Mouse (Mus musculus) heart, adult 2 months (tissue): ENCODE results near the gene Slc35d3. TPM values are rescaled to one million over a fixed set of nuclear protein-coding genes. Genes with fewer than 3 reads are reported as not detected.
A peak's percentile ranks its signal among the peaks of the same experiment; 100 is the strongest.

Experiments
- DNase-seq, 2 experiments: peaks; one replicate each; pipeline ENCODE4 v3.0.0; 2021
- H3K27ac ChIP-seq: fragments of 200-600 bp; 2 replicates; pipeline ENCODE4 v1.8.1; 2022
- H3K27me3 ChIP-seq: fragments of 200-500 bp; 2 replicates; pipeline ENCODE4 v1.6.1; 2012; ENCODE audit warnings: mild to moderate bottlenecking, low read length, inconsistent platforms, mixed read lengths; ENCODE audit not compliant: control insufficient read depth, insufficient read depth
- H3K36me3 ChIP-seq: fragments of 200-500 bp; 2 replicates; pipeline ENCODE4 v1.6.1; 2012; ENCODE audit warnings: low read length, inconsistent platforms; ENCODE audit not compliant: control insufficient read depth, insufficient read depth
- H3K4me1 ChIP-seq: fragments of 200-500 bp; 2 replicates; pipeline ENCODE4 v1.6.1; 2011; ENCODE audit warnings: low read length; ENCODE audit not compliant: control insufficient read depth, insufficient read depth
- H3K4me3 ChIP-seq: fragments of 200-600 bp; 2 replicates; pipeline ENCODE4 v1.8.1; 2022
- H3K79me2 ChIP-seq: fragments of 200-500 bp; replicated peaks from 2 replicates; pipeline ENCODE4 v1.6.1; 2012; ENCODE audit warnings: mild to moderate bottlenecking, inconsistent platforms, low read length, moderate library complexity, mixed read lengths; ENCODE audit not compliant: control insufficient read depth, insufficient read depth
- H3K9ac ChIP-seq: fragments of 200-500 bp; 2 replicates; pipeline ENCODE4 v1.6.1; 2012; ENCODE audit warnings: low read depth, mild to moderate bottlenecking, control low read depth, inconsistent platforms, low read length, mixed read lengths
- CTCF ChIP-seq: fragments of 200-600 bp; IDR thresholded peaks from 2 replicates; pipeline ENCODE4 v1.8.1; 2022; ENCODE audit warnings: antibody characterized with exemption, mild to moderate bottlenecking, moderate library complexity
- EP300 ChIP-seq: fragments of 200-500 bp; IDR thresholded peaks from 2 replicates; pipeline ENCODE4 v1.6.1; 2011; ENCODE audit warnings: low read depth, low read length, control low read depth; ENCODE audit not compliant: insufficient read depth
- POLR2A ChIP-seq: fragments of 200-500 bp; IDR thresholded peaks from 2 replicates; pipeline ENCODE4 v1.6.1; 2011; ENCODE audit warnings: mild to moderate bottlenecking, low read depth, low read length, control low read depth; ENCODE audit not compliant: insufficient read depth
- WGBS: fragments of 180-500 bp; shearing (Covaris S2); methylation state at CpG from one replicate; pipeline ENCODE4 v1.1.7; 2018; 5-methylcytosine and 5-hydroxymethylcytosine counted together
- intact Hi-C: fragments of 180-260 bp; cut with DNase I; formaldehyde crosslinking; loops from one replicate; pipeline ENCODE4 v1.15.1; 2025
- long read RNA-seq: library from polyadenylated mRNA; stranded (forward); transcript quantifications from one replicate; pipeline ENCODE4 v2.0.0, GENCODE M21; 2021
- polyA plus RNA-seq: library from polyadenylated mRNA; depleted of rRNA; stranded (reverse); fragments of >200 nt; gene quantifications from 2 replicates; pipeline ENCODE4 v1.2.3, GENCODE M21; 2012; rRNA removed
- total RNA-seq, 2 experiments: library from RNA; stranded (reverse); gene quantifications; 2 replicates each; pipeline ENCODE4 v1.2.3; 2021

The Slc35d3 gene
- total RNA-seq (not detected), polyA plus RNA-seq (0.06 and 0.14 TPM in 2 replicates)
- long read RNA-seq = 0 reads

DNA sequence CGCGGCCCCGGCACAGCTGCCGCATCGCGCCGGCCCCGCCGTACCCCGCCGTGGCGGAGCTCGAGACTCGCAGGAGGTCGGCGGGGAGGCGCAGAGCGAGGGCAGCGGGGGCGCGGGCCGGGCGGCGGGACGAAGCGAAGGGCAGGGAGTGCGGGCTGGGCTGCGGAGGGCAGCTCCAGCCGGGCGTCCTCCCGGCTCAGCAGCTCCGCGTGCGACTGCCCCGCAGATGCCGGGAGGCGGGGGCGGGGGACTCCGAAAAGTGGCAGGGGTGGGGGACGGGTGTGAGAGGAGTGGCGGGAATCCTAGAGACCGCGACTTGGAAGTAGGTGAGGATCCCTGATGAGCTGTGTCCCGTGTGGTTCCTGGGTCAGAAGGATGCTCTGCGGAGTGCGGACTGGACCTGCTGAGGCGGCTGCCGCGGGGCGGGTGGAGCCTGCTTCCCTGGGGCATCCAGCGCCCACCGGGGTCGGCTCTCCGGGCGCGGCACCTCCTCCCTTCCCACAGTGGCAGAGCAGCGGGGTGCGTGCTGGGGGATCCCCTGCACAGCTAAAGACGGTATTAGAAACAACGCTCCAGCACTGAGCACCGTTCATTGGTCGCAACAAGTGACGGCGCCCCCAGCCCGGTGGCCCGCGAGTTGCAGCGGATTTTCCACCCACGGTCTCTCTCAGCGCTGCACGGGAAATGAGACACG, at the start of gene Slc35d3:
Gene Slc35d3 (minus strand): TSS at position 462 of the 694 bp plus-strand sequence.
- H3K36me3 ChIP-seq = no peaks in the 10 kb centered on the region
- TF ChIP-seq CTCF (no peak), POLR2A (no peak), EP300 (no peak)
- H3K4me1 ChIP-seq = no peaks in the 10 kb centered on the region
- H3K27me3 ChIP-seq = peaks cover 19% of the 10 kb centered on the region
- WGBS = under 1% methylated on average over 66 of the region's 72 CpGs
- peak in 1 of 2 experiments; percentile 4 for DNase-seq
- no peak within 1 kb of the TSS for H3K27ac ChIP-seq
- H3K9ac ChIP-seq = peak within 1 kb of the TSS; percentile 4; the same call in 1 of the 2 replicates
- H3K79me2 ChIP-seq = no peaks in the 10 kb centered on the region
- peak within 1 kb of the TSS; percentile 40 for H3K4me3 ChIP-seq
- intact Hi-C loops = no loop called here

- Histone ChIP-seq H3K9ac (no peak overlapping the region), H3K27me3 (no peaks in the 10 kb centered on the region), H3K79me2 (no peaks in the 10 kb centered on the region), H3K4me1 (no peaks in the 10 kb centered on the region), H3K4me3 (no peak overlapping the region), H3K27ac (no peak overlapping the region), H3K36me3 (no peaks in the 10 kb centered on the region)
- intact Hi-C loops = loop anchor here (10.0 kb wide), 1 partner anchor 305 kb away; the partner anchor contains the start of gene Ifngr1
- 75% methylated on average over 2 of the region's 2 CpGs for WGBS
- TF ChIP-seq POLR2A = no peak
- TF ChIP-seq EP300 = no peak
- TF ChIP-seq CTCF = no peak
- no peak for DNase-seq
These were observed 48.9 kb upstream of the Slc35d3 start for GRCm38 (mm10) chr10:19900191-19900590.

GRCm38 (mm10) chr10:19893976-19894375, 42.7 kb upstream of the Slc35d3 start:
- DNase-seq = peak; percentile 26 to 28
- H3K79me2 ChIP-seq = no peaks in the 10 kb centered on the region
- intact Hi-C loops = loop anchor here (5.0 to 10.0 kb wide), 3 partner anchors 182 to 652 kb away; partner anchors contain the start of gene Il20ra
- H3K4me1 ChIP-seq = no peaks in the 10 kb centered on the region
- H3K27me3 ChIP-seq = no peaks in the 10 kb centered on the region
- no peak overlapping the region for H3K9ac ChIP-seq
- H3K4me3 ChIP-seq = no peak overlapping the region
- WGBS = 22% methylated on average over 4 of the region's 4 CpGs
- H3K36me3 ChIP-seq = no peaks in the 10 kb centered on the region
- H3K27ac ChIP-seq = no peak overlapping the region
- no peak for TF ChIP-seq POLR2A
- no peak for TF ChIP-seq EP300
- peak; percentile 85 for TF ChIP-seq CTCF

DNA sequence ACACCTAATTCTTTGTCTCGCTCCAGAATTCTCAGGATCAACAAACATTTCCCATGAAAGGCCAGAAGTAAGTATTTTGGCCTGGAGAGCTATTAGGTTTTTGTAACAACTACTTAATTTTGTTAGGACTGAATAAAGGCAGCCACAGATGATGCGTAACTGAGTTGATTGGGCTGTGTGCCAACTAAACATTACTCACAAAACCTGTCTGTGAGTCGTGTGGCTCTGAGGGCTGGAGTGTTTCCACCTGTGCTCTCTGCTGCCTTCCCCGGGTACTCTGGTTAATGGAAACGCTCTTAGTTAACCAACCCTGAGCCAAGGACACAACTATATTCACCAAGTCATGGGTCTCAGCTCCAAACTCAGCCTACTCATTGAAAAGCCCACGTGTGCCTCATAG, 41.9 kb upstream of the Slc35d3 start:
- no peaks in the 10 kb centered on the region for H3K79me2 ChIP-seq
- H3K9ac ChIP-seq = no peak overlapping the region
- no peak overlapping the region for H3K4me3 ChIP-seq
- DNase-seq = no peak
- H3K36me3 ChIP-seq = no peaks in the 10 kb centered on the region
- TF ChIP-seq POLR2A (no peak), CTCF (no peak), EP300 (no peak)
- H3K27ac ChIP-seq = no peak overlapping the region
- H3K27me3 ChIP-seq = no peaks in the 10 kb centered on the region
- intact Hi-C loops = loop anchor here (5.0 to 10.0 kb wide), 3 partner anchors 181 to 651 kb away; partner anchors contain the start of gene Il20ra
- no peaks in the 10 kb centered on the region for H3K4me1 ChIP-seq
- WGBS = 79% methylated on average over 6 of the region's 6 CpGs

DNA sequence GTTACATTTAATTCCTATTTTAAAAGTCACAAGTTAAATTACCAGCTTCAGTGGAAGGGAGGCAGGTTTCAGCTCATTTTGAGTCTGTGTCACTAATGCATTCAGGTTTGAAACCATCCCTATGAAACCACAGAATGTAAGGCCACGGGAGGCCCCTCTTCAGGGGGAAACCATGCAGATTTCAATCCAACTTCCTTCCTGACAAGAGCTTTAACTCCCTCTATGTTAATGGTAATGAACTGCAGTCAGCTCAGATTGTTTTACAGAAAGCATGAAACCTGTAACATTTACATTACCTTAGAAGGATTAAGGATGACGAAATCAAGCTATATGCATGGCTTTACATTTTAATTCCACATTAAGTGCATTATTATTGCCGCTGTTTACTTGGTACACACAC, 40.4 kb upstream of the Slc35d3 start:
- H3K27me3 ChIP-seq = no peaks in the 10 kb centered on the region
- intact Hi-C loops = loop anchor here (5.0 to 10.0 kb wide), 3 partner anchors 179 to 649 kb away; partner anchors contain the start of gene Il20ra
- H3K36me3 ChIP-seq = no peaks in the 10 kb centered on the region
- H3K79me2 ChIP-seq = no peaks in the 10 kb centered on the region
- no peak for DNase-seq
- H3K9ac ChIP-seq = no peak overlapping the region
- H3K4me1 ChIP-seq = no peaks in the 10 kb centered on the region
- no peak overlapping the region for H3K27ac ChIP-seq
- TF ChIP-seq EP300 = no peak
- WGBS = 71% methylated on average over 3 of the region's 3 CpGs
- H3K4me3 ChIP-seq = no peak overlapping the region

GRCm38 (mm10) chr10:19889908-19890307, 38.6 kb upstream of the Slc35d3 start:
- intact Hi-C loops = loop anchor here (5.0 to 10.0 kb wide), 3 partner anchors 178 to 648 kb away; partner anchors contain the start of gene Il20ra
- 84% methylated on average over 3 of the region's 3 CpGs for WGBS

More at GRCm38 (mm10) chr10:19889908-19890307, 38.6 kb upstream of the Slc35d3 start:
- Histone ChIP-seq H3K79me2 (no peaks in the 10 kb centered on the region), H3K9ac (no peak overlapping the region), H3K27ac (no peak overlapping the region), H3K36me3 (no peaks in the 10 kb centered on the region), H3K4me3 (no peak overlapping the region), H3K4me1 (no peaks in the 10 kb centered on the region), H3K27me3 (no peaks in the 10 kb centered on the region)
- no peak for TF ChIP-seq EP300
- TF ChIP-seq POLR2A = no peak
- no peak for TF ChIP-seq CTCF
- no peak for DNase-seq
